Mouse (Mus musculus) large intestine, adult 2 months (tissue): Measurements from ENCODE around the gene Gm5157. TPM values are rescaled to one million over a fixed set of nuclear protein-coding genes. Genes with fewer than 3 reads are reported as not detected.
"Not testable (repeated sequence)": the region's sequence is repeated elsewhere in the genome, so short reads cannot be mapped to it uniquely, and the experiment has no call there.

ENCODE experiments used
- DNase-seq: peaks from one replicate; pipeline ENCODE4 v3.0.0-alpha.2; 2012; ENCODE audit warnings: low read depth, low spot score
- WGBS: fragments of 180-500 bp; shearing (Covaris S2); methylation state at CpG from one replicate; pipeline ENCODE4 v1.1.7; 2018; 5-methylcytosine and 5-hydroxymethylcytosine counted together
- polyA plus RNA-seq: library from polyadenylated mRNA; depleted of rRNA; stranded (reverse); fragments of >200 nt; gene quantifications from 2 replicates; pipeline ENCODE4 v1.2.3, GENCODE M21; 2012; rRNA removed

The Gm5157 gene
- polyA plus RNA-seq: not detected in 2 replicates

- WGBS: 13% methylated on average over 1 of the region's 2 CpGs
These were observed at the start of gene Gm5157 for GRCm38 (mm10) chr7:21190323-21190722. Gene Gm5157 (minus strand): TSS chr7:21190423.

DNA sequence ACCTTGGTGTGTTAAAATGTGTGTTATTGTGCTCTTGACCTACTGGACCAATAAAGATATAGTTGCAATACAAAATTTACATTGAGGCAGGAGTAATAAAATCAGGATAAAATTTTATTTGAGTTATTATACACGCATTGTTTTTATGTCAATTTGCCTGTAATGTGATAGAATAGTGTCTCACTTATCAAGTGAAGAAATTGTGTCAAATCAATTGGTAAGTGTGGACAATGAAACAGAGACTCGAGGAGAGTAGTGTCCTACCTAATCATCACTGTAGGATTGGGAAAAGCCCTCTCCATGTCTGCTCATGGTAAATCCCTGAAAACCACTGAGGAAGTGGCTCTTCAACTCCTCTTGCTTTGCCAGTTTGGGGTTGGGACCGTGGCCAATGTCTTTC, 28.3 kb downstream of the Gm5157 start, which contains the start of gene Vmn1r123:
TSS of gene Vmn1r123 (plus strand) at position 301 of the 400 bp plus-strand sequence.
- not testable (repeated sequence) for DNase-seq
- WGBS: 7% methylated on average over 1 of the region's 3 CpGs

More at GRCm38 (mm10) chr7:21190323-21190722, at the start of gene Gm5157:
- not testable (repeated sequence) for DNase-seq

Other genes with a start within 250 kb of the Gm5157 start
- not detected in 2 replicates for gene Vmn1r119, start 178.0 kb downstream of the Gm5157 start, polyA plus RNA-seq
- gene Vmn1r120, start 136.6 kb downstream of the Gm5157 start, polyA plus RNA-seq: not detected in 2 replicates
- not detected in 2 replicates for gene Vmn1r121, start 91.9 kb downstream of the Gm5157 start, polyA plus RNA-seq
- not detected in 2 replicates for gene Vmn1r122, start 56.3 kb downstream of the Gm5157 start, polyA plus RNA-seq
- not detected in 2 replicates for gene Vmn1r123, start 28.2 kb downstream of the Gm5157 start, polyA plus RNA-seq
- gene Vmn1r124, start 70.2 kb upstream of the Gm5157 start, polyA plus RNA-seq: not detected in 2 replicates
- not detected in 2 replicates for gene Vmn1r125, start 81.8 kb upstream of the Gm5157 start, polyA plus RNA-seq
- not detected in 2 replicates for gene Vmn1r126, start 111.0 kb upstream of the Gm5157 start, polyA plus RNA-seq
- gene Vmn1r127, start 129.4 kb upstream of the Gm5157 start, polyA plus RNA-seq: not detected in 2 replicates
- gene Vmn1r128, start 158.9 kb upstream of the Gm5157 start, polyA plus RNA-seq: not detected in 2 replicates
- gene Vmn1r129, start 170.9 kb upstream of the Gm5157 start, polyA plus RNA-seq: not detected in 2 replicates
- not detected in 2 replicates for gene Gm6882, start 242.3 kb upstream of the Gm5157 start, polyA plus RNA-seq